Mouse (Mus musculus): ENCODE measurements around the gene N4bp2l1. TPM values are rescaled to one million over a fixed set of nuclear protein-coding genes. Genes with fewer than 3 reads are reported as not detected.

Gene N4bp2l1
- polyA plus RNA-seq, 1 experiment from 2014 or later, result 2.5 TPM

- Histone ChIP-seq H3K9me3 (replicated peaks) (no peaks in the 10 kb centered on the region), H3K36me3 (no peaks in the 10 kb centered on the region), H3K4me3 (peak overlapping the region; percentile 84), H3K27ac (replicated peaks) (peak overlapping the region; percentile 68), H3K27me3 (ENCODE audit: low read depth, poor library complexity, severe bottlenecking) (peaks cover 65% of the 10 kb centered on the region), H3K4me1 (peaks cover 21% of the 10 kb centered on the region)
- no peak for DNase-seq (ENCODE audit: low spot score)
- WGBS, result 7% methylated on average over 17 of the region's 17 CpGs
Observed at GRCm38 (mm10) chr5:150594649-150595339, 2.2 kb downstream of the N4bp2l1 start.

DNA sequence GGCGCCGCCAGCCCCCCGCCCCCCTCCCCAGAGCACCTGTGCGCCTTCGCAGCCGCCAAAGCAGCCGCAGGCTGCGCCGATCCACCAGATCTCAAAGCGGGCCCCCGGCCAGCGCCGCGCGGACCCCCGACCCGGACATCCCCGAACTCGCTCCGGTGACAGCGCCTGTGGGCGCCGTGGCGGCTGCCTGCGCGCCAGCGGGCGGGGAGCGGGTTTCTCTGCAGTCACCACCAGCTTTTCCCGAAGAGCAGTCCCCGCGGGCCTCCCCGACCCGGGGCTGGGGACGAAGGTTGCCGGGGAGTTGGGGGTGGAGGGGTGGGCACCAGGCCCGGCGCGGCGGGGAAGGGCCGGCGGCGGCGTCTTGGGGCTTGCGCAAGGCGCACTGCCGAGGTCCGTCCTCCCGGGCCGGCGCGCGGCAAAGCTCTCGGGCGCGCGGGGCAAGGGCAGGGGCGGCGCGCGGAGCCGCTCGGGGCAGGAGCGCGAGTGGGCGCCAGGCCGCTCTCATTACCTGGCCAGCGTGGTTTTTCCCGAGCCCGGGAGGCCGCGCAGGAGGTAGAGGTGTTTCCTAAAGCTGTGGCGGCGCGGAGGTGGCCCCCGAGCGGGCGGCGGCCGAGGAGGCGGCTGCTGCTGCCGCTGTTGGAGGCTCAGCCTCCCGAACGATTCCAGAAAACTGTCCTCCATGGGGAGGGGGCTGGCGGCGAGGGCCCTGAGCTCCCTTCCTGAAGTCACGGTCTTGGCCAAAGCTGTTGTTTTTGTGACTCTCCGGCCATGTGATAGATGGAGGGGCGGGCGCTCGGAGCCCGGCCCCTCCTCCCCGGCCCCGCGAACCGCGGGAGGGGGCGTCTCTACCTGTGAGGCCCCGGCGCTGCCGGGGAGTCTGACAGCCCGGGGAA is 3.0 kb downstream of the N4bp2l1 start:
- under 1% methylated on average over 99 of the region's 102 CpGs for WGBS
- peaks cover 20% of the 10 kb centered on the region for H3K4me1 ChIP-seq
- H3K36me3 ChIP-seq, result no peaks in the 10 kb centered on the region
- no peaks in the 10 kb centered on the region for H3K9me3 ChIP-seq (replicated peaks)
- H3K4me3 ChIP-seq, result peak overlapping the region; percentile 84
- H3K27ac ChIP-seq (replicated peaks), result peak overlapping the region; percentile 68
- peaks cover 65% of the 10 kb centered on the region for H3K27me3 ChIP-seq (ENCODE audit: low read depth, poor library complexity, severe bottlenecking)
- DNase-seq (ENCODE audit: low spot score), result peak; percentile 57

- DNase-seq (ENCODE audit: low spot score), result no peak
Observed at GRCm38 (mm10) chr5:150592904-150593755, 3.9 kb downstream of the N4bp2l1 start.

GRCm38 (mm10) chr5:150592186-150592903 is 4.6 kb downstream of the N4bp2l1 start:
- 78% methylated on average over 13 of the region's 13 CpGs for WGBS
- Histone ChIP-seq H3K4me1 (peaks cover 20% of the 10 kb centered on the region), H3K27me3 (ENCODE audit: low read depth, poor library complexity, severe bottlenecking) (peaks cover 57% of the 10 kb centered on the region), H3K27ac (replicated peaks) (no peak overlapping the region), H3K36me3 (no peaks in the 10 kb centered on the region), H3K4me3 (no peak overlapping the region), H3K9me3 (replicated peaks) (no peaks in the 10 kb centered on the region)
- DNase-seq (ENCODE audit: low spot score), result no peak

More at GRCm38 (mm10) chr5:150592904-150593755, 3.9 kb downstream of the N4bp2l1 start:
- Histone ChIP-seq H3K27ac (replicated peaks) (peak overlapping the region; percentile 68), H3K4me3 (peak overlapping the region; percentile 84), H3K9me3 (replicated peaks) (no peaks in the 10 kb centered on the region), H3K4me1 (peaks cover 20% of the 10 kb centered on the region), H3K27me3 (ENCODE audit: low read depth, poor library complexity, severe bottlenecking) (peaks cover 65% of the 10 kb centered on the region), H3K36me3 (no peaks in the 10 kb centered on the region)
- 10% methylated on average over 40 of the region's 40 CpGs for WGBS

DNA sequence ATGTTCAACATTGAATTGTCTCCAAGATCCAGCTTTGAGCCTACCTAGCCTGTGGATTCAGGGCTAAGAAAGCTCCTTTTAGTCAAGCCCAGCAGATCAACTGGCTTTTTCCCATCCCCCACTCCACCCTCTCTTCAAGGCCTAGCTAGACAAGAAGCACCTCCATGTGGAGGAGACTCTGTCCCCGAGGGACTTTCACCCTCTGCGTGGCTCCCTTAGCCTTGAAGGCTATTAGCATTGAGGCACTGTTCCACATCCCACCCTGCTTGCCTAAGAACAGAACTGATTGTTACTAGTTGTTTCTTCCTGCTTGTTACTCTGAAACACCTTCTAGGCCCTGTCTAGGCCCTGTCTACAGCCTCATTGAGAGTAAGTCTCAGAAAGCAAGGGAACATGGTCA is 7.0 kb downstream of the N4bp2l1 start:
- peaks cover 20% of the 10 kb centered on the region for H3K4me1 ChIP-seq
- 76% methylated on average over 2 of the region's 2 CpGs for WGBS
- H3K36me3 ChIP-seq, result no peaks in the 10 kb centered on the region
- H3K27me3 ChIP-seq (ENCODE audit: low read depth, poor library complexity, severe bottlenecking), result peaks cover 33% of the 10 kb centered on the region
- H3K27ac ChIP-seq (replicated peaks), result no peak overlapping the region
- no peak overlapping the region for H3K4me3 ChIP-seq
- no peak for DNase-seq (ENCODE audit: low spot score)
- no peaks in the 10 kb centered on the region for H3K9me3 ChIP-seq (replicated peaks)

- Histone ChIP-seq H3K4me1 (peaks cover 7% of the 10 kb centered on the region; the same call in 1 of the 2 replicates), H3K4me3 (no peak overlapping the region), H3K27ac (replicated peaks) (no peak overlapping the region), H3K27me3 (ENCODE audit: low read depth, poor library complexity, severe bottlenecking) (no peaks in the 10 kb centered on the region), H3K36me3 (no peaks in the 10 kb centered on the region), H3K9me3 (replicated peaks) (no peaks in the 10 kb centered on the region)
- WGBS, result 56% methylated on average over 6 of the region's 6 CpGs
- no peak for DNase-seq (ENCODE audit: low spot score)
Observed at GRCm38 (mm10) chr5:150584337-150584729, 12.7 kb downstream of the N4bp2l1 start.

DNA sequence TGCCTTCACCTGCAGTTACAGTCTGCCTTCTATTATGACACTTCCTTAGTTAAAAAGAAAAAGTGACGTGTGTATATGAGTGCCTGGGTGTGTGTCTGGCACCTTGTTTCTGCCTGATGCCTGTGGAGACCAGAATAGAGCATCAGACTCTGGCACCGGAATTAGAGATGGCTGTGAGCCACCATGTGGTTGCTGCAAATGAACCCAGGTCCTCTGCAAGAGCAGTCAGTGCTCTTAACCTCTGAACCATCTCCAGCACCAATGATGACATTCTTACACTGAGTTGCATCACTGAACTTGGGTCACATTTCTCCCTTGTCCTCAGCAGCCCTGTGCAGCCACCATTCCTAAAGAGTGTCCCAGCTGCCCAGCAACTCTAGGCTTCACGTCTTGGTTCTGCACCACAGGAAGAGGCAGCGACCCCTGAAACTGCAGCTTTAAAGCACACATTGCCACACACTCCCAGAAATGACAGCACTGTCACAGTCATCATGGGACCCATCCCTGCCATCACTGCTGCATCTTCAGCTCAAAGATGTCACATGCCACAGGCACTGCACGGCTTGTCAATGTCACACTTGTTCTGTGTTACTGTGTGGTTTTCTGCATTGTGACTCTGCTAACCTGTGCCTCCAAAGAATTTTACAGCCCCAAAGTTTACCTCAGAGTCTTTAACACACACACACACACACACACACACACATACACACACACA is 13.2 kb downstream of the N4bp2l1 start:
- WGBS, result 80% methylated on average over 5 of the region's 5 CpGs

GRCm38 (mm10) chr5:150583181-150583580 is 13.8 kb downstream of the N4bp2l1 start:
- DNase-seq (ENCODE audit: low spot score), result no peak
- Histone ChIP-seq H3K9me3 (replicated peaks) (no peaks in the 10 kb centered on the region), H3K4me1 (peaks cover 7% of the 10 kb centered on the region; the same call in 1 of the 2 replicates), H3K36me3 (no peaks in the 10 kb centered on the region), H3K27ac (replicated peaks) (no peak overlapping the region), H3K27me3 (ENCODE audit: low read depth, poor library complexity, severe bottlenecking) (no peaks in the 10 kb centered on the region), H3K4me3 (no peak overlapping the region)
- 85% methylated on average over 5 of the region's 5 CpGs for WGBS

More for the DNA sequence above, 13.2 kb downstream of the N4bp2l1 start:
- Histone ChIP-seq H3K27me3 (ENCODE audit: low read depth, poor library complexity, severe bottlenecking) (no peaks in the 10 kb centered on the region), H3K4me1 (peaks cover 7% of the 10 kb centered on the region; the same call in 1 of the 2 replicates), H3K36me3 (no peaks in the 10 kb centered on the region), H3K9me3 (replicated peaks) (no peaks in the 10 kb centered on the region), H3K4me3 (no peak overlapping the region), H3K27ac (replicated peaks) (no peak overlapping the region)
- DNase-seq (ENCODE audit: low spot score), result no peak

- H3K4me3 ChIP-seq, result no peak overlapping the region
- H3K9me3 ChIP-seq (replicated peaks), result no peaks in the 10 kb centered on the region
- no peaks in the 10 kb centered on the region for H3K36me3 ChIP-seq
- WGBS, result 57% methylated on average over 6 of the region's 6 CpGs
- H3K27ac ChIP-seq (replicated peaks), result no peak overlapping the region
- H3K4me1 ChIP-seq, result peaks cover 7% of the 10 kb centered on the region; the same call in 1 of the 2 replicates
- peak; percentile 22 for DNase-seq (ENCODE audit: low spot score)
- H3K27me3 ChIP-seq (ENCODE audit: low read depth, poor library complexity, severe bottlenecking), result no peaks in the 10 kb centered on the region
Observed at GRCm38 (mm10) chr5:150581180-150581579, 15.8 kb downstream of the N4bp2l1 start.

DNA sequence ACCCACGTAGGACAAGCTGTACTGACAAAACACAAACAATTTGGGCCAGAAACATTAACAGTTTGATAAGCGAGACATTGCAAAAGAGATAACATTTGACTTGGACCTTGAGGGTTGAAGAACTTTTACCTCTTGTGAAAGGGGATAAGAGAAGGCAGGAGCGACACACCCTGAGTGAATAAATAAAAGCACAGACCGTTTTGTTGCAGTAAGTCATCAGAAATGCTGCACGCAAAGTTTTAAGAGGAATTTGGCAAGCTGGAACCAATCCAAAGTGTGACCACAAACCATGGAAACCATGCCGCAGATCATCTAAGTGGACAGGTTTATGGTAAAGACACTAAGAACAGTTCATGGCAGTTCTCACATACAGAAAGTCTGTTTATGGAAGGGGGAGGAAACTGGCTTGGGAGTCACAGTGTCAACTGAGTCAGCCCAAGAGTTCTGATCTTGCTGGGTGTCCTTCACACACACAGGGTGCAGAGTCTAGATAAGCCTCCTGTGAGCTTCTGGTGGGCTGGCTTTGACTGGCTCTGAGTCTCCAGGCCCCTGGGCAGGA is 18.3 kb downstream of the N4bp2l1 start:
- no peak overlapping the region for H3K27ac ChIP-seq (replicated peaks)
- no peaks in the 10 kb centered on the region for H3K27me3 ChIP-seq (ENCODE audit: low read depth, poor library complexity, severe bottlenecking)
- H3K4me3 ChIP-seq, result no peak overlapping the region
- H3K9me3 ChIP-seq (replicated peaks), result no peaks in the 10 kb centered on the region
- 0 out of 2 replicates have a peak, but pooled peaks cover 7% of the 10 kb centered on the region for H3K4me1 ChIP-seq
- H3K36me3 ChIP-seq, result 0 out of 2 replicates have a peak, but pooled peaks cover 4% of the 10 kb centered on the region
- no peak for DNase-seq (ENCODE audit: low spot score)
- WGBS, result 88% methylated on average over 6 of the region's 6 CpGs

- Histone ChIP-seq H3K4me1 (0 out of 2 replicates have a peak, but pooled peaks cover 7% of the 10 kb centered on the region), H3K4me3 (no peak overlapping the region), H3K9me3 (replicated peaks) (no peaks in the 10 kb centered on the region), H3K27me3 (ENCODE audit: low read depth, poor library complexity, severe bottlenecking) (no peaks in the 10 kb centered on the region), H3K36me3 (peaks cover 19% of the 10 kb centered on the region), H3K27ac (replicated peaks) (no peak overlapping the region)
- no peak for DNase-seq (ENCODE audit: low spot score)
- WGBS, result 85% methylated on average over 11 of the region's 11 CpGs
Observed at GRCm38 (mm10) chr5:150576832-150577231, 20.2 kb downstream of the N4bp2l1 start.
